Mouse (Mus musculus) forebrain, embryonic 11.5 days (tissue): ENCODE results near the gene Rtp2. TPM values are rescaled to one million over a fixed set of nuclear protein-coding genes. Genes with fewer than 3 reads are reported as not detected.

Experiments
- ATAC-seq: fragments of 200-750 bp; cut with Nextera tagmentation; replicated peaks from 2 replicates; pipeline ENCODE4 v1.8.0; 2017; ENCODE audit warnings: moderate TSS enrichment; ENCODE audit not compliant: low FRiP score
- DNase-seq: peaks from one replicate; pipeline ENCODE4 v3.0.0-alpha.2; 2017; ENCODE audit warnings: low spot score
- H3K27ac ChIP-seq: fragments of 300-500 bp; sonication (generic); 2 replicates; pipeline ENCODE4 v1.5.1; 2014; ENCODE audit warnings: low read depth, low read length
- H3K27me3 ChIP-seq: fragments of 300-500 bp; sonication (generic); 2 replicates; pipeline ENCODE4 v1.6.1; 2014; ENCODE audit warnings: mild to moderate bottlenecking, low read length, mixed read lengths; ENCODE audit not compliant: control insufficient read depth, insufficient read depth
- H3K36me3 ChIP-seq: fragments of 300-500 bp; sonication (generic); 2 replicates; pipeline ENCODE4 v1.6.1; 2014; ENCODE audit warnings: mild to moderate bottlenecking, low read length, moderate library complexity, mixed read lengths; ENCODE audit not compliant: control insufficient read depth, insufficient read depth
- H3K4me1 ChIP-seq: fragments of 300-500 bp; sonication (generic); replicated peaks from 2 replicates; pipeline ENCODE4 v1.6.1; 2014; ENCODE audit warnings: low read length, mixed read lengths; ENCODE audit not compliant: control insufficient read depth, insufficient read depth
- H3K4me2 ChIP-seq: fragments of 300-500 bp; sonication (generic); 2 replicates; pipeline ENCODE4 v1.6.1; 2014; ENCODE audit warnings: low read depth, mild to moderate bottlenecking, low read length, moderate library complexity, mixed read lengths; ENCODE audit not compliant: severe bottlenecking
- H3K4me3 ChIP-seq: fragments of 300-500 bp; sonication (generic); 2 replicates; pipeline ENCODE4 v1.5.1; 2014; ENCODE audit warnings: low read depth, low read length
- H3K9ac ChIP-seq: fragments of 300-500 bp; sonication (generic); 2 replicates; pipeline ENCODE4 v1.6.1; 2014; ENCODE audit warnings: low read length
- H3K9me3 ChIP-seq: fragments of 300-500 bp; sonication (generic); 2 replicates; pipeline ENCODE4 v1.6.1; 2016; ENCODE audit warnings: low read length, mixed read lengths; ENCODE audit not compliant: control insufficient read depth
- WGBS: fragments of 180-500 bp; shearing (Covaris S2); extraction: QIAGEN DNeasy Blood & Tissue Kit; methylation state at CpG from one replicate; pipeline ENCODE4 v1.1.7; 2014; 5-methylcytosine and 5-hydroxymethylcytosine counted together
- polyA plus RNA-seq: library from polyadenylated mRNA; unstranded; fragments of >200 nt; fragmentation: Nextera tagmentation; extraction: Ambion mirVana; gene quantifications from 2 replicates; pipeline ENCODE4 v1.2.1, GENCODE M21; 2014

Rtp2 gene
- polyA plus RNA-seq, 1 experiment from 2014 or later, result not detected

DNA sequence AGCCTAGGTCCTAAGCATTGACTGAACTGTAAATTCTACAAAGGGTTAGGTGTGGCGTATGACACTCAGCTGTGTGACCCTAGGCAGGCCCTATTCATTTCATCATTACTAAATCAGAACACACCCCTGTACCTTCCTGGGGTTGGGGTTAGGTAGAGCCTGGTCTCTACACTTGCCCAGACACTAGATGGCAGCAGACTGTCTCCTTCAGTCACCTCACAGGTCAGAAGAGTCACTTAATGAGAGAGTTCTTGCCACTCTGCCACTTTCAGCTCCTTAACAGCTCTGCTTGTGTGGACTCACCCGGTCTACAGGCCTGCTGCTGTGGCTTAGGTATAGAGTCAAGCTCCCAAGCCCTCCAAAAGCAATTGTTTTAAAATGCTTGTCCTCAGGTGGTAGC lies 30.2 kb upstream of the Rtp2 start:
- ATAC-seq, result no peak
- Histone ChIP-seq H3K4me2 (no peak overlapping the region), H3K4me1 (no peaks in the 10 kb centered on the region), H3K4me3 (no peak overlapping the region), H3K9ac (no peak overlapping the region), H3K27ac (no peak overlapping the region), H3K36me3 (no peaks in the 10 kb centered on the region), H3K27me3 (no peaks in the 10 kb centered on the region), H3K9me3 (no peaks in the 10 kb centered on the region)
- 91% methylated on average over 2 of the region's 2 CpGs for WGBS
- DNase-seq, result no peak

DNA sequence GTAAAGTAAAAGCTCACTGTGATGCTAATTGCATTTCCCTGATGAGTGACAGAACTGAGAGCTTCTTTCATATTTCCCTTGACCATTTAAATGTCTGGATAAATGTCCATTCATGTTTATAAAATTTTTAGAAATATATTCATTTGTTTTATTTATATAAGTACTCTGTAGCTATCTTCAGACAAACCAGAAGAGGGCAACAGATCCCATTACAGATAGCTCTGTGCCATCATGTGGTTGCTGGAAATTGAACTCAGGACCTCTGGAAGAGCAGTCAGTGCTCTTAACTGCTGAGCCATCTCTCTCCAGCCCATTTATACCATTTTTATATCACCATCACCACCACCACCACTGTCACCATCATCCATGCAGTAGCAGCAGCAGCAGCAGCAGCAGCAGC lies 26.7 kb upstream of the Rtp2 start:
- Histone ChIP-seq H3K4me1 (no peaks in the 10 kb centered on the region), H3K4me3 (no peak overlapping the region), H3K9ac (no peak overlapping the region), H3K36me3 (no peaks in the 10 kb centered on the region), H3K4me2 (no peak overlapping the region), H3K9me3 (no peaks in the 10 kb centered on the region), H3K27me3 (no peaks in the 10 kb centered on the region), H3K27ac (no peak overlapping the region)
- no peak for ATAC-seq
- DNase-seq, result no peak

DNA sequence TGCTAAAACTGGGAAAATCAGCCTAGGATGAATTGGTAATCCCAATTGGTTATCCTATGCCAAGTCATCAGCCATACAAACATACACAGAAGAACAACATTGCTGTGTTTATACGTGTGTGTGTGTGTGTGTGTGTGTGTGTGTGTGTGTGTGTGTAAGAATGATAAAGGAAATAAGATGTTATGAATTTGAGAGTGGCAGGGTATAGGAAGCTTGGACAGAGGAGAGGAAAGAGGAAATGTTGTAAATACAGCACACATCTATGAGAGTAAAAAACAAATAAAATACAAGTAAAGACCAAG lies 21.7 kb upstream of the Rtp2 start:
- no peak overlapping the region for H3K9ac ChIP-seq
- H3K4me3 ChIP-seq, result no peak overlapping the region
- H3K4me2 ChIP-seq, result no peak overlapping the region
- DNase-seq (no peak), ATAC-seq (0 out of 2 replicates have a peak, but pooled peaks have one; percentile 42)
- H3K36me3 ChIP-seq, result no peaks in the 10 kb centered on the region
- no peak overlapping the region for H3K27ac ChIP-seq
- H3K4me1 ChIP-seq, result 0 out of 2 replicates have a peak, but pooled peaks cover 2% of the 10 kb centered on the region
- H3K27me3 ChIP-seq, result no peaks in the 10 kb centered on the region
- no peaks in the 10 kb centered on the region for H3K9me3 ChIP-seq
- 0% methylated on average over 1 of the region's 1 CpGs for WGBS

DNA sequence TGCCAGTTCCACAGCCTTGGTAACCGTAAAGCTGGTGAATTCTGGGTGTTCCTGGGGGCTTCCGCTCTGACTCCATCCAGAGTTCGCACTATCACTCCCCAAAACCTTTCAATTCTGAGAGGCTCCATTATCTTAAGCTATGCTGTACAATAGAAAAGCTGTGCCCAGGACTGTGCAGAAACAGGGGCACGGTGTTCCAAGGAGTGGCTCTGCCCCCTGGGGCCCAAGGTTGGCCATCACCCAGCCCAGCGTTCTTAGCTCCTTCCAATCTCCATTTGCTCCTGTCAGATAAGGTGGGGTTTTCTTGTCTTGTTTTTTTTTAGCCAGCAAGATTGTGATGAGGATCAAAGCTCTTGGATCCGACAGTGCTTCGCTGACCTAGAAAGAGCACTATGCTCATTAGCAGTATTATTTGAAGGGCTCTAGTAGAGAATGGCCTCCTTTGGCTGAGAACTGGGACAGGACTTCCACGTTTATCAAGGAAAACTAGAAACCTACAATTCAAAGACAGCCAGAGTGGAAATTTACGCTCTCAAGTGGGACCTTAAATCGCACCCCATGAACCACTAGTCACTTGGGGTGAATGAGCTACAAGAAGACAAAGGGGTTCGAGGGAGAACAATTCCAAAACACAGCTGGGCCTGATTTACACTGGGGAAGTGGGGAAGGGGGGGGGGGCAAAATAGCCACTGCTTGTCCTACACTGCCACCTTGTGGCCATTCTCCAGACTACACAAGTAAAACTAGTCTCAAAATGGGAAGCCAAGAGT lies 21.2 kb upstream of the Rtp2 start:
- Histone ChIP-seq H3K9me3 (no peaks in the 10 kb centered on the region), H3K9ac (no peak overlapping the region), H3K4me3 (no peak overlapping the region), H3K4me2 (no peak overlapping the region), H3K27ac (no peak overlapping the region), H3K27me3 (no peaks in the 10 kb centered on the region), H3K4me1 (0 out of 2 replicates have a peak, but pooled peaks cover 2% of the 10 kb centered on the region), H3K36me3 (no peaks in the 10 kb centered on the region)
- 55% methylated on average over 11 of the region's 11 CpGs for WGBS
- 0 out of 2 replicates have a peak, but pooled peaks have one; percentile 30 for ATAC-seq
- DNase-seq, result peak; percentile 80

DNA sequence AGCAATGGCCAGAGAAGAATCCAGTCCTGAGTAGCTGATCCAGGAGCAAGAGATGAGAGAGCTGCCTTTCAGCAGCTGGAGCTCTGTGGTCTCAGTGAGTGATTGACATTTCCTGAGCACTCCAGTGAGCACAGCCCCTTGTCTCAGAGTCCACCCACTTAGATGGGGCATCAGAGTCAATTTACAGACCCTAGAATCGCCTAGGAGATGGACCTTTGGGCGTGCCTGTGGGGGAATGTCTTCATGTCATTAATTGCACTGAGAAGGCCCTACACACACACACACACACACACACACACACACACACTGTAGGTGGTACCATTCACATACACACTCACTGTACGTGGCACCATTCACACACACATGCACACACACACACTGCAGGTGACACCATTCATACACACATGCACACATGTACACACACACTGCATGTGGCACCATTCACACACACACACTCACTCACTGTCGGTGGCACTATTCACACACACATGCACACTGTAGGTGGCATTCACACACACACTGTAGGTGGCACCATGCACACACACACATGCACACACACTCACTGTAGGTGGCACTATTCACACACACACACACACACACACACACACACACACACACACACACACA lies 20.0 kb upstream of the Rtp2 start:
- Histone ChIP-seq H3K4me3 (no peak overlapping the region), H3K9ac (no peak overlapping the region), H3K4me2 (no peak overlapping the region), H3K27ac (no peak overlapping the region), H3K9me3 (no peaks in the 10 kb centered on the region), H3K36me3 (no peaks in the 10 kb centered on the region), H3K27me3 (no peaks in the 10 kb centered on the region), H3K4me1 (0 out of 2 replicates have a peak, but pooled peaks cover 2% of the 10 kb centered on the region)
- 82% methylated on average over 4 of the region's 4 CpGs for WGBS
- ATAC-seq (no peak), DNase-seq (no peak)

DNA sequence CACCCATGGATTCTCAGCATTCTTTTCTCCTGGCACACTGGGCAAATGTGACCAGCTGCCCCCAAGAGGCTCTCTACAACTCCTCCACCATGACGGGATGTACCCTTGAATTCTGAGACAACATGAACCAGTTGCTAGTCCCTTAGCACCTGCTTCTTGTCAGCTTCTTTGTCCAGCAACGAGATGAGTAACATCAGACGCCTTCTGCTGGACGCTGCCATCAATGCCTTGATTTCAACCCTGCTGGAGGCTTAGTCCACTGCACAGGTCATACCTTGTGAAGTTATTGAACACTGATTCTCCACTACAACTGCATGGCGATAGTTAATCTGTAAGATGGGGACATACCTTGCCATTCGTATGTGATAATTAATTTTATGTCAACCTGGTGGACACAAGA lies 15.5 kb upstream of the Rtp2 start:
- Histone ChIP-seq H3K36me3 (no peaks in the 10 kb centered on the region), H3K9ac (no peak overlapping the region), H3K27me3 (no peaks in the 10 kb centered on the region), H3K4me1 (no peaks in the 10 kb centered on the region), H3K4me2 (no peak overlapping the region), H3K4me3 (no peak overlapping the region), H3K27ac (no peak overlapping the region), H3K9me3 (no peaks in the 10 kb centered on the region)
- WGBS, result 87% methylated on average over 6 of the region's 6 CpGs
- ATAC-seq (no peak), DNase-seq (no peak)

DNA sequence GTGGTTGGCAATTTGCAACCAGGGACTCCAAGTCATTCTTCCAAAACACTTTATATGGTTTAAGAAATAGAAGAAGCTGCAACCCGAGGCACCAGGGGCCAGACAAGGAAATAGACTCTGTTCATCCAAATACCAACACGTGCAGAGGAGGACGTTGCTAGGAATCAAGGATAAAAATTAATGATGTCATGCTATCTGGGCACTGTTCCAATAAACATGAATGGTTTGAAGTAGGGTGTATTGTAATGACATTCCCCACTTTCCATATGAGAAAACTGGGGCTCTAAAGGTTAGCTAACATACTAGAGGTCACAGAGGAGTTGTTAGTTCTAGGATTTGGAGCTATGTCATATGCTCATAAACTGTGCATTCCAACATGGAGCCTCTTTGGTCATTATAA lies 12.6 kb upstream of the Rtp2 start:
- H3K9ac ChIP-seq, result no peak overlapping the region
- 85% methylated on average over 3 of the region's 3 CpGs for WGBS
- H3K27ac ChIP-seq, result no peak overlapping the region
- H3K4me2 ChIP-seq, result no peak overlapping the region
- no peak overlapping the region for H3K4me3 ChIP-seq
- H3K4me1 ChIP-seq, result no peaks in the 10 kb centered on the region
- H3K36me3 ChIP-seq, result no peaks in the 10 kb centered on the region
- no peaks in the 10 kb centered on the region for H3K9me3 ChIP-seq
- ATAC-seq (no peak), DNase-seq (no peak)
- H3K27me3 ChIP-seq, result no peaks in the 10 kb centered on the region

DNA sequence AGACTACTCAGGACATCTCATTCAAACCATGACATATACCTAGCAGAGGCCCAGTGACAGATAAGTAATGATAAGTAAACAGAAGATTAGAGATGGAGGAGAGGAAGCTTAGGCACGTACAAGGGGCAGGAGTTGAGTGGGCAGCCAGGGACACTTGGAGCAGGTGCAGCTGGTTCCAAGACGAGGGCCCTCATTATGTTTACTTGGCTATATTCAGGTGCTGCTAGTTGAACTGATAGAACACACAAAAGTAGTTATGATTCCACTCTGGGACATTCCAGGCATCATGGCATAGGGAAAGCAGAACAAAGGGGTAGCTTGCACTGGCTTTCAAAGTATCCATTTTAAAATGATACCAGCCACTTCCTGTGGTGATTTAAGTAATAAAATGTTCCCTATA lies 2.2 kb upstream of the Rtp2 start:
- H3K36me3 ChIP-seq, result no peaks in the 10 kb centered on the region
- ATAC-seq (no peak), DNase-seq (no peak)
- H3K4me2 ChIP-seq, result no peak overlapping the region
- no peaks in the 10 kb centered on the region for H3K4me1 ChIP-seq
- 77% methylated on average over 2 of the region's 2 CpGs for WGBS
- H3K4me3 ChIP-seq, result no peak overlapping the region
- H3K9ac ChIP-seq, result no peak overlapping the region
- no peaks in the 10 kb centered on the region for H3K9me3 ChIP-seq
- H3K27me3 ChIP-seq, result no peaks in the 10 kb centered on the region
- H3K27ac ChIP-seq, result no peak overlapping the region

DNA sequence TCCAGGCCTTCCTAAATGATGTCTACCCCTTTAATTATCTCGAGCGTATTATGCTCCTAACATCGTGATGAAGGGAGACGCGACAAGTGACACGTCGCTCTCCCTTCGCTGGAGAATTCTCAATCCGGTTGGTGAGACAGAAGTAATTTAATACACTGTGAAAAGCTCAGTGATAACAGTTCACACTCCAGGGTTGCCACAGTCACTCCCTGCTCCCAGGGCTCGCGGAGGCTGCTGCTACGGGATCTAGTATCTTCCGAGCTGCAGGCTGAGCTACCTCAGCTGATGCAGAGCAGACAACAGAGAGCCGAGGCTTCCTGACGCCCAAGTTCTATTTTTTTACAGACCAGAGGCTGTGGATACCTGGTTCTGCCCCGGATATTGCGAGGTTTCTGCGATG lies 919 bp downstream of the Rtp2 start:
- no peak for DNase-seq
- no peak overlapping the region for H3K9ac ChIP-seq
- H3K36me3 ChIP-seq, result no peaks in the 10 kb centered on the region
- H3K4me1 ChIP-seq, result no peaks in the 10 kb centered on the region
- WGBS, result 86% methylated on average over 18 of the region's 18 CpGs
- ATAC-seq, result no peak
- no peak overlapping the region for H3K4me3 ChIP-seq
- H3K9me3 ChIP-seq, result no peaks in the 10 kb centered on the region
- H3K27ac ChIP-seq, result no peak overlapping the region
- H3K4me2 ChIP-seq, result no peak overlapping the region
- H3K27me3 ChIP-seq, result no peaks in the 10 kb centered on the region
